Mouse (Mus musculus): ENCODE results near the gene Nfic. TPM values are rescaled to one million over a fixed set of nuclear protein-coding genes. Genes with fewer than 3 reads are reported as not detected.

Gene Nfic
- 23.4 and 30.6 TPM in 2 replicates for polyA plus RNA-seq (2015; fragmentation: Nextera tagmentation; extraction: Ambion mirVana)

GRCm38 (mm10) chr10:81455181-81455895 lies at the start of gene Nfic:
Nfic (minus strand) TSS chr10:81455635.

GRCm38 (mm10) chr10:81500032-81500431 lies 44.6 kb upstream of the Nfic start, which contains the start of gene S1pr4:
S1pr4 (minus strand) TSS chr10:81500132.

DNA sequence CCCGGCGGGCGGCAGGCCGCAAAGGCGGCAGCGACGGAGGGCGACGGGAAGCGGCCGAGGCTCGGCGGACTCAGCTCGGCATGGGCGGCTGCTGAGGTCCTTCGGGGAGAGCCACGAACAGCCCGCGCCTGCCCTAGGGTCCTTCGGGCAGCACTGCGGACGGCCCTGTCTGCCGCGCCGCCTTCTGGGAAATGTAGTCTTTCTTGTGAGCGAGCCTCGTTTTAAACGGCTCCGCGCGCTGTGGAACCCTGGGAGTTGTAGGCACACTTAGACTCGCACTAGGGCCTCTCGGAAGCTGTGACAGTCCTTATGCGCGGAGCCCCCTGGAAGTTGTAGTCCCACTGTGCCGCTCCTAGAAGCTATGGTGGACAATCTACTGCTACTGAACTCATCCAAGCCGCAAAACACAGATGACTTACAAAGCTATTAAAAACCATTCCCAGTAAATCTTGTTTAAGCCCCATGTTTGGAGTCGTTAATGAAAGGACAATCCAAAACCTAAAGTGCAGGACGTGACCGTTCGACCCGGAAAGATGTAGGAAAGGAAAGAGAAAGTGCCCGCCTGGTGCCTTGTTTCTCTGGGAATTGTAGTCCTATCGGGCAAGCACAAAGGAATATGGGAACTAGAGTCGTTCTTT lies 40.9 kb upstream of the Nfic start, which contains the start of gene Ncln:
Ncln (minus strand) TSS at position 129 of the 638 bp plus-strand sequence.

GRCm38 (mm10) chr10:81482533-81482889 lies 27.1 kb upstream of the Nfic start, which contains the start of gene Celf5:
Celf5 (minus strand) TSS chr10:81482709.

DNA sequence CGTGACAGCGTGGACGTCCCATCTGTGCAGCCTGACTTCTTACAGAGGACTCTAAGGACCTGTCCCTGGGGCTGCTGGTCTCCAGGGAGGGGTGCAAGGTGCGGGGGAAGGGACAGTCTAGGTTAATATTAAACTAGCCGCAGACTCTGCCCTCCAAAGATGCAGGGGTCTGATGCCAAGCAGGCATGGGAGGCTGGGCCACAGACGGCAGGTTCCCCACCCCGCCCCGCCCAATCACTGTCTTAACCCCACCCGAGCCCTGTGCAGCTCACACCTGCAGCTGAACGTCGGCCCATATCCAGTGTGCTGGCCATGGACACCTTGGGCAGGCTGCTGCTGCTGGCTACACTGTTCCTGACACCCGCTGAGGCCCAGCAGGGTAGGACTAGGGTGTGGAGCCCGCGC lies 62.7 kb downstream of the Nfic start, which contains the start of gene Smim24:
Smim24 (plus strand) TSS at position 271 of the 405 bp plus-strand sequence.

GRCm38 (mm10) chr10:81388505-81389055 lies 66.9 kb downstream of the Nfic start, which contains the start of gene Gm48552:
Gm48552 (plus strand) TSS chr10:81389005.

GRCm38 (mm10) chr10:81383802-81384604 lies 71.4 kb downstream of the Nfic start, which contains the start of the genes Dohh and Gm48551:
Dohh (plus strand) TSS chr10:81384428.
Gm48551 (plus strand) TSS chr10:81384466.

DNA sequence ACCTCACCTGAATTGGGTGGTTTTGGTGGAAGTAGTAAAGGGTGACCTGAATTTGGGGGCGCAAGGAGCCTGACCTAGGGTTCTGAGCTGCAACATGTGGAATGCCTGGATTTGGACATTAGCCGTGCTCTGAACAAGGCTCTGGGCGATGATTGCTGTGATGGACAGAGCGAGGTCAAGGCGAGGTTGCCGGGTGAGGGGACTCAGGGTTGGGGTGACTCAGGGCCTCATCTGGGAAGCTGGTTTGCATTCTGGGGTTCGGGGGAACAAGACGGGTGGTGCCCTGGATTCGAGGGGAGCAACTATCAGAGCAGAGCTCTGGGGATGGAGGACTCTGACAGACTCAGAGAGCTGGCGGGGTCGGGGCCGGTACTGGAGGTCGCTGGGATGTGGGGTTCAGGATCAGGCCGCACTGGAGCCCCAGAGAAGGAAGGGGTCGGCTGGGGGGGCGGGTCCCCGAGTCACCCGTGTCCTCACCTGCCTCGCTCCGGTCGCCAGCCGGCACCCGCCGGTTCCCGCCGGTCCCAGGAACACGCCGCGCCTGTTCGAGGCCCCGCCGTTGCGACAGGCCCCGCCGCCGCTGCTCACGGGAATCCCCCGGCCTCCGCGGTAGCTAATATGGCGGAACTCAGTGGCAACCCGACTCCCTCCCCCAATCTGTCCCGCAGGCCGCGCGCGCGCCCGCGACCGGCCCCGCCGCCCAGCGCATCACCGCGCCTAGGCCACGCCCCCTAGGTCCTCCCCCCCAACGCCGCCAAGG lies 77.5 kb downstream of the Nfic start, which contains the start of gene Fzr1:
Fzr1 (minus strand) TSS at position 724 of the 760 bp plus-strand sequence.

DNA sequence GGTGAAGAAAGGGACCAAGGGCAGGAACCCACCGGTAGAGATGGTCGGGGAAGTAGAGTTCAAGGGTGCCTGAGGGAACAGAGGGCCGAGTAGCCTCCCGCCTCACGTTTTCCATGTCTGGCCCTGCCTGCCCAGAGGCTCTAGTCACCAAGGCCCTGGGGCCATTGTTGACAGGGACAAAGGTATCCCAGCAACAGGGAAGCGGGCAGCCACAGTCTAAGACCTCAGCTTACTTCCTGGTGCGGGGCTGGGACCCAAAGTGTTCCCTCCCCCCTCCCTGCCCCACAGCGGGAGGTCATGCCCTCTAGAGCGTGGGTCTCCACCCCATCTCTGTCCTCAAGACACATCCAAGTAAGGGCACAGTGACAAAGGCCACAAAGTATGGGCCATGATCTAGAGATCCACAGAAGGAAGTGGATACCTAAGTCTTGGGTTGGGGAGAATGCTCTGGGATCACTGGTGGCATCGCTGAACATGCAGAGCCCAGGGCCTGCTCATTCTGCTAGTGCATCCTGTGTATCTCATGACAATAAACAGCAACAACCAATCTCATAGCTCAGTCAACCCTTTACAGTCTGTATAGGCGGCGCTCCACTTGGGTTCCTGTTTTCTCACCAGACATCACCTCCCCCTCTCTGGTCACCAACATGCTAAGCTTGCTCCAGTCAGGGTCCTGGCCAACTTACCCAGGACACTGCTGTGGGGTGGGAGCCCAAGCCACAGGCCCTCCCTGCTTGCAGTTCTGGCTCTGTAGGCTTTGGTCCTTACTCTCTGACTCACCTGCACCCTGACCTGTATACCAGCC lies 89.6 kb downstream of the Nfic start, which contains the start of gene 4930404N11Rik:
4930404N11Rik (minus strand) TSS at position 145 of the 805 bp plus-strand sequence.

GRCm38 (mm10) chr10:81356991-81357844 lies 98.2 kb downstream of the Nfic start, which contains the start of gene Mfsd12:
Mfsd12 (plus strand) TSS chr10:81357491.

GRCm38 (mm10) chr10:81350351-81351063 lies 104.9 kb downstream of the Nfic start, which contains the start of gene Hmg20b:
Hmg20b (minus strand) TSS chr10:81350480.

Other genes with a start within 250 kb of the Nfic start
- gene Atcay, start 224.8 kb downstream of the Nfic start, polyA plus RNA-seq (2015; fragmentation: Nextera tagmentation; extraction: Ambion mirVana) = not detected in 2 replicates
- gene Zfr2, start 222.5 kb downstream of the Nfic start, polyA plus RNA-seq (2015; fragmentation: Nextera tagmentation; extraction: Ambion mirVana) = 0.65 and 0.82 TPM in 2 replicates
- gene Matk, start 202.7 kb downstream of the Nfic start, polyA plus RNA-seq (2015; fragmentation: Nextera tagmentation; extraction: Ambion mirVana) = 4.1 and 6.0 TPM in 2 replicates
- gene Mrpl54, start 188.7 kb downstream of the Nfic start, polyA plus RNA-seq (2015; fragmentation: Nextera tagmentation; extraction: Ambion mirVana) = 126 and 131 TPM in 2 replicates
- 17.8 and 19.1 TPM in 2 replicates for gene Apba3, start 188.7 kb downstream of the Nfic start, polyA plus RNA-seq (2015; fragmentation: Nextera tagmentation; extraction: Ambion mirVana)
- gene Tjp3, start 164.1 kb downstream of the Nfic start, polyA plus RNA-seq (2015; fragmentation: Nextera tagmentation; extraction: Ambion mirVana) = 0.53 and 1.2 TPM in 2 replicates
- 15.4 and 20.0 TPM in 2 replicates for gene Pip5k1c, start 162.7 kb downstream of the Nfic start, polyA plus RNA-seq (2015; fragmentation: Nextera tagmentation; extraction: Ambion mirVana)
- gene Cactin, start 134.5 kb downstream of the Nfic start, polyA plus RNA-seq (2015; fragmentation: Nextera tagmentation; extraction: Ambion mirVana) = 27.4 and 29.3 TPM in 2 replicates
- gene Tbxa2r, start 126.9 kb downstream of the Nfic start, polyA plus RNA-seq (2015; fragmentation: Nextera tagmentation; extraction: Ambion mirVana) = 13.1 and 18.9 TPM in 2 replicates
- gene Gipc3, start 112.4 kb downstream of the Nfic start, polyA plus RNA-seq (2015; fragmentation: Nextera tagmentation; extraction: Ambion mirVana) = 0.05 and 0.08 TPM in 2 replicates
- gene Hmg20b, start 105.2 kb downstream of the Nfic start, polyA plus RNA-seq (2015; fragmentation: Nextera tagmentation; extraction: Ambion mirVana) = 48.0 and 50.8 TPM in 2 replicates
- 14.5 and 14.7 TPM in 2 replicates for gene Mfsd12, start 98.1 kb downstream of the Nfic start, polyA plus RNA-seq (2015; fragmentation: Nextera tagmentation; extraction: Ambion mirVana)
- gene 4930404N11Rik, start 89.8 kb downstream of the Nfic start, polyA plus RNA-seq (2015; fragmentation: Nextera tagmentation; extraction: Ambion mirVana) = 2.2 and 2.5 TPM in 2 replicates
- gene Fzr1, start 77.1 kb downstream of the Nfic start, polyA plus RNA-seq (2015; fragmentation: Nextera tagmentation; extraction: Ambion mirVana) = 142 and 145 TPM in 2 replicates
- gene Dohh, start 71.2 kb downstream of the Nfic start, polyA plus RNA-seq (2015; fragmentation: Nextera tagmentation; extraction: Ambion mirVana) = 71.6 and 73.6 TPM in 2 replicates
- gene Gm48551, start 71.2 kb downstream of the Nfic start, polyA plus RNA-seq (2015; fragmentation: Nextera tagmentation; extraction: Ambion mirVana) = 1.6 and 1.8 TPM in 2 replicates
- 0.59 TPM in 1 of 2 replicates, not detected in the other for gene Gm48552, start 66.6 kb downstream of the Nfic start, polyA plus RNA-seq (2015; fragmentation: Nextera tagmentation; extraction: Ambion mirVana)
- gene Smim24, start 62.6 kb downstream of the Nfic start, polyA plus RNA-seq (2015; fragmentation: Nextera tagmentation; extraction: Ambion mirVana) = 2.9 and 3.5 TPM in 2 replicates
- gene Celf5, start 27.1 kb upstream of the Nfic start, polyA plus RNA-seq (2015; fragmentation: Nextera tagmentation; extraction: Ambion mirVana) = 0.07 and 0.20 TPM in 2 replicates
- gene Ncln, start 40.8 kb upstream of the Nfic start, polyA plus RNA-seq (2015; fragmentation: Nextera tagmentation; extraction: Ambion mirVana) = 34.4 and 39.8 TPM in 2 replicates
- 16.0 and 23.3 TPM in 2 replicates for gene S1pr4, start 44.5 kb upstream of the Nfic start, polyA plus RNA-seq (2015; fragmentation: Nextera tagmentation; extraction: Ambion mirVana)
- gene Gna15, start 68.6 kb upstream of the Nfic start, polyA plus RNA-seq (2015; fragmentation: Nextera tagmentation; extraction: Ambion mirVana) = 13.1 and 15.7 TPM in 2 replicates
- 14.8 and 19.3 TPM in 2 replicates for gene Gna11, start 89.6 kb upstream of the Nfic start, polyA plus RNA-seq (2015; fragmentation: Nextera tagmentation; extraction: Ambion mirVana)
- 209 and 247 TPM in 2 replicates for gene Aes, start 103.9 kb upstream of the Nfic start, polyA plus RNA-seq (2015; fragmentation: Nextera tagmentation; extraction: Ambion mirVana)
- gene Tle2, start 118.9 kb upstream of the Nfic start, polyA plus RNA-seq (2015; fragmentation: Nextera tagmentation; extraction: Ambion mirVana) = 20.3 and 29.4 TPM in 2 replicates
- 5.4 and 7.7 TPM in 2 replicates for gene Tle6, start 145.4 kb upstream of the Nfic start, polyA plus RNA-seq (2015; fragmentation: Nextera tagmentation; extraction: Ambion mirVana)
- 0.66 and 0.74 TPM in 2 replicates for gene BC025920, start 150.6 kb upstream of the Nfic start, polyA plus RNA-seq (2015; fragmentation: Nextera tagmentation; extraction: Ambion mirVana)
- 14.4 and 17.7 TPM in 2 replicates for gene Sirt6, start 172.2 kb upstream of the Nfic start, polyA plus RNA-seq (2015; fragmentation: Nextera tagmentation; extraction: Ambion mirVana)
- 2.4 and 3.3 TPM in 2 replicates for gene Ankrd24, start 172.9 kb upstream of the Nfic start, polyA plus RNA-seq (2015; fragmentation: Nextera tagmentation; extraction: Ambion mirVana)
- 1.9 and 2.2 TPM in 2 replicates for gene Gm10778, start 193.4 kb upstream of the Nfic start, polyA plus RNA-seq (2015; fragmentation: Nextera tagmentation; extraction: Ambion mirVana)
- gene Zfp433, start 249.2 kb upstream of the Nfic start, polyA plus RNA-seq (2015; fragmentation: Nextera tagmentation; extraction: Ambion mirVana) = 6.6 and 6.8 TPM in 2 replicates

Measured in spleen, postnatal 0 days (tissue).